Mouse (Mus musculus) liver, embryonic 14.5 days (tissue): ENCODE results near the gene Zfp646.

Experiments
- CTCF ChIP-seq: IDR thresholded peaks from 2 replicates; pipeline ENCODE4 v1.5.1; 2016; ENCODE audit warnings: antibody characterized with exemption, low read depth, control low read depth
- EP300 ChIP-seq: IDR thresholded peaks from 2 replicates; pipeline ENCODE4 v1.6.1; 2016; ENCODE audit warnings: antibody characterized with exemption, low read depth

DNA sequence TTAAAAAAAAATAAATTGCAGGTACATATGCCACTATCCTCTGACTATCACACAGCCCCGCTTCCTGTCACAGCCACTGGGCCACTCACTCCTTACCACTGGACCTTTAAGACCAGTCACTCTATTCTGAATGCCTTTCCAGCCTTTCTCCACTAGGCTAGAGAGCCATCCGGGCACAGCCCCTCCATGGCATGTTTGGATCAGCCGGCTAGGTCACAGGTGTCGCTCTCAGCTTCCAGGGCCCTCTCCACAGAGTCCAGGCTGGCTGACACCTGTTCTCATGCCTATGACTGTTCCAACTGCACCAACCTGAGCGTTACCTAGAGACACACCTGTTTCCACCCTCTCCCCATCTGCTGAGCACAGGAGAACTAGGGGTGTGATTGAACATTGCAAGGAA, 52.6 kb downstream of the Zfp646 start:
- no peak for TF ChIP-seq CTCF
- no peak for TF ChIP-seq EP300
